Mouse (Mus musculus): ENCODE data around the gene Taar7a. TPM values are rescaled to one million over a fixed set of nuclear protein-coding genes. Genes with fewer than 3 reads are reported as not detected.

Taar7a gene
- not detected in 2 replicates for polyA plus RNA-seq (2015; fragmentation: Nextera tagmentation; extraction: Ambion mirVana)

GRCm38 (mm10) chr10:23993381-23993780 is at the start of gene Taar7a:
Gene Taar7a (minus strand): TSS chr10:23993481.
- no peak within 1 kb of the TSS for H3K27ac ChIP-seq
- no peak for ATAC-seq
- no peaks in the 10 kb centered on the region for H3K36me3 ChIP-seq
- no peak within 1 kb of the TSS for H3K4me3 ChIP-seq (replicated peaks)
- no peaks in the 10 kb centered on the region for H3K9me3 ChIP-seq
- WGBS = 81% methylated on average over 3 of the region's 3 CpGs
- no peaks in the 10 kb centered on the region for H3K4me1 ChIP-seq (replicated peaks)
- H3K27me3 ChIP-seq (replicated peaks) = no peaks in the 10 kb centered on the region
- H3K9ac ChIP-seq = no peak within 1 kb of the TSS
- H3K4me2 ChIP-seq (replicated peaks) = no peak within 1 kb of the TSS

GRCm38 (mm10) chr10:24040120-24040869 is 47.0 kb upstream of the Taar7a start:
- no peaks in the 10 kb centered on the region for H3K9me3 ChIP-seq
- H3K27me3 ChIP-seq (replicated peaks) = no peaks in the 10 kb centered on the region
- no peak overlapping the region for H3K9ac ChIP-seq
- H3K4me2 ChIP-seq (replicated peaks) = no peak overlapping the region
- no peak for ATAC-seq
- H3K36me3 ChIP-seq = no peaks in the 10 kb centered on the region
- 38% methylated on average over 2 of the region's 2 CpGs for WGBS
- H3K27ac ChIP-seq = no peak overlapping the region
- no peaks in the 10 kb centered on the region for H3K4me1 ChIP-seq (replicated peaks)
- no peak overlapping the region for H3K4me3 ChIP-seq (replicated peaks)

GRCm38 (mm10) chr10:24037314-24037713 is 44.0 kb upstream of the Taar7a start, which contains the start of gene Taar7e:
Gene Taar7e (plus strand): TSS chr10:24037614.
- H3K27me3 ChIP-seq (replicated peaks) = no peaks in the 10 kb centered on the region
- no peaks in the 10 kb centered on the region for H3K4me1 ChIP-seq (replicated peaks)
- WGBS = 88% methylated on average over 2 of the region's 2 CpGs
- ATAC-seq = no peak
- H3K27ac ChIP-seq = no peak within 1 kb of the TSS
- H3K36me3 ChIP-seq = no peaks in the 10 kb centered on the region
- no peaks in the 10 kb centered on the region for H3K9me3 ChIP-seq
- H3K4me2 ChIP-seq (replicated peaks) = no peak within 1 kb of the TSS
- no peak within 1 kb of the TSS for H3K9ac ChIP-seq
- no peak within 1 kb of the TSS for H3K4me3 ChIP-seq (replicated peaks)

GRCm38 (mm10) chr10:24031347-24031746 is 38.1 kb upstream of the Taar7a start:
- H3K4me3 ChIP-seq (replicated peaks) = no peak overlapping the region
- no peaks in the 10 kb centered on the region for H3K36me3 ChIP-seq
- no peaks in the 10 kb centered on the region for H3K27me3 ChIP-seq (replicated peaks)
- no peaks in the 10 kb centered on the region for H3K9me3 ChIP-seq
- no peak overlapping the region for H3K27ac ChIP-seq
- no peak overlapping the region for H3K9ac ChIP-seq
- H3K4me1 ChIP-seq (replicated peaks) = no peaks in the 10 kb centered on the region
- ATAC-seq = no peak
- no peak overlapping the region for H3K4me2 ChIP-seq (replicated peaks)

GRCm38 (mm10) chr10:24026922-24027321 is 33.6 kb upstream of the Taar7a start, which contains the start of gene Taar7d:
Gene Taar7d (plus strand): TSS chr10:24027222.
- no peak for ATAC-seq
- no peak within 1 kb of the TSS for H3K4me3 ChIP-seq (replicated peaks)

GRCm38 (mm10) chr10:24008143-24008542 is 14.9 kb upstream of the Taar7a start:
- ATAC-seq = no peak
- H3K9ac ChIP-seq = no peak overlapping the region

More at GRCm38 (mm10) chr10:24026922-24027321, 33.6 kb upstream of the Taar7a start, which contains the start of gene Taar7d:
- no peak within 1 kb of the TSS for H3K27ac ChIP-seq
- H3K36me3 ChIP-seq = no peaks in the 10 kb centered on the region
- H3K9me3 ChIP-seq = no peaks in the 10 kb centered on the region
- no peak within 1 kb of the TSS for H3K9ac ChIP-seq
- H3K4me2 ChIP-seq (replicated peaks) = no peak within 1 kb of the TSS
- no peaks in the 10 kb centered on the region for H3K27me3 ChIP-seq (replicated peaks)
- no peaks in the 10 kb centered on the region for H3K4me1 ChIP-seq (replicated peaks)

GRCm38 (mm10) chr10:24007034-24007433 is 13.8 kb upstream of the Taar7a start:
- WGBS = 35% methylated on average over 2 of the region's 2 CpGs
- ATAC-seq = no peak
- H3K9me3 ChIP-seq = no peaks in the 10 kb centered on the region
- no peak overlapping the region for H3K27ac ChIP-seq
- no peak overlapping the region for H3K4me3 ChIP-seq (replicated peaks)
- H3K36me3 ChIP-seq = no peaks in the 10 kb centered on the region
- no peak overlapping the region for H3K9ac ChIP-seq
- no peak overlapping the region for H3K4me2 ChIP-seq (replicated peaks)
- H3K4me1 ChIP-seq (replicated peaks) = no peaks in the 10 kb centered on the region
- H3K27me3 ChIP-seq (replicated peaks) = no peaks in the 10 kb centered on the region

More at GRCm38 (mm10) chr10:24008143-24008542, 14.9 kb upstream of the Taar7a start:
- Histone ChIP-seq H3K9me3 (no peaks in the 10 kb centered on the region), H3K27ac (no peak overlapping the region), H3K4me3 (replicated peaks) (no peak overlapping the region), H3K27me3 (replicated peaks) (no peaks in the 10 kb centered on the region), H3K36me3 (no peaks in the 10 kb centered on the region), H3K4me2 (replicated peaks) (no peak overlapping the region), H3K4me1 (replicated peaks) (no peaks in the 10 kb centered on the region)
- WGBS = 93% methylated on average over 1 of the region's 1 CpGs

GRCm38 (mm10) chr10:24006442-24006841 is 13.2 kb upstream of the Taar7a start:
- no peaks in the 10 kb centered on the region for H3K27me3 ChIP-seq (replicated peaks)
- no peak overlapping the region for H3K4me2 ChIP-seq (replicated peaks)
- H3K4me3 ChIP-seq (replicated peaks) = no peak overlapping the region
- H3K36me3 ChIP-seq = no peaks in the 10 kb centered on the region
- H3K4me1 ChIP-seq (replicated peaks) = no peaks in the 10 kb centered on the region
- no peak for ATAC-seq
- no peak overlapping the region for H3K27ac ChIP-seq
- H3K9me3 ChIP-seq = no peaks in the 10 kb centered on the region
- 83% methylated on average over 1 of the region's 1 CpGs for WGBS
- H3K9ac ChIP-seq = no peak overlapping the region

GRCm38 (mm10) chr10:23999639-24000038 is 6.4 kb upstream of the Taar7a start, which contains the start of gene Taar7b:
Gene Taar7b (plus strand): TSS chr10:23999939.
- H3K4me1 ChIP-seq (replicated peaks) = no peaks in the 10 kb centered on the region
- 82% methylated on average over 1 of the region's 1 CpGs for WGBS
- no peak within 1 kb of the TSS for H3K27ac ChIP-seq
- H3K4me3 ChIP-seq (replicated peaks) = no peak within 1 kb of the TSS
- no peak within 1 kb of the TSS for H3K4me2 ChIP-seq (replicated peaks)
- no peaks in the 10 kb centered on the region for H3K9me3 ChIP-seq
- no peak within 1 kb of the TSS for H3K9ac ChIP-seq
- no peaks in the 10 kb centered on the region for H3K36me3 ChIP-seq
- ATAC-seq = no peak
- H3K27me3 ChIP-seq (replicated peaks) = no peaks in the 10 kb centered on the region

GRCm38 (mm10) chr10:23986419-23986818 is 6.9 kb downstream of the Taar7a start:
- 81% methylated on average over 5 of the region's 5 CpGs for WGBS
- Histone ChIP-seq H3K4me2 (replicated peaks) (no peak overlapping the region), H3K27me3 (replicated peaks) (no peaks in the 10 kb centered on the region), H3K9me3 (no peaks in the 10 kb centered on the region), H3K4me1 (replicated peaks) (no peaks in the 10 kb centered on the region), H3K4me3 (replicated peaks) (no peak overlapping the region), H3K9ac (no peak overlapping the region), H3K36me3 (no peaks in the 10 kb centered on the region), H3K27ac (no peak overlapping the region)
- ATAC-seq = no peak

GRCm38 (mm10) chr10:23985546-23985945 is 7.7 kb downstream of the Taar7a start, which contains the start of gene Taar6:
Gene Taar6 (minus strand): TSS chr10:23985646.
- Histone ChIP-seq H3K4me2 (replicated peaks) (no peak within 1 kb of the TSS), H3K36me3 (no peaks in the 10 kb centered on the region), H3K4me3 (replicated peaks) (no peak within 1 kb of the TSS), H3K27me3 (replicated peaks) (no peaks in the 10 kb centered on the region), H3K9me3 (no peaks in the 10 kb centered on the region), H3K4me1 (replicated peaks) (no peaks in the 10 kb centered on the region), H3K27ac (no peak within 1 kb of the TSS), H3K9ac (no peak within 1 kb of the TSS)
- no peak for ATAC-seq
- WGBS = 70% methylated on average over 8 of the region's 8 CpGs

- H3K9ac ChIP-seq = no peak overlapping the region
- H3K4me2 ChIP-seq (replicated peaks) = no peak overlapping the region
- H3K36me3 ChIP-seq = no peaks in the 10 kb centered on the region
- H3K9me3 ChIP-seq = no peaks in the 10 kb centered on the region
- ATAC-seq = peak; percentile 82
- H3K4me1 ChIP-seq (replicated peaks) = no peaks in the 10 kb centered on the region
- H3K27ac ChIP-seq = no peak overlapping the region
- no peaks in the 10 kb centered on the region for H3K27me3 ChIP-seq (replicated peaks)
- H3K4me3 ChIP-seq (replicated peaks) = no peak overlapping the region
- WGBS = 42% methylated on average over 16 of the region's 16 CpGs
Observed at GRCm38 (mm10) chr10:23978901-23979705, 14.2 kb downstream of the Taar7a start.
